Mouse (Mus musculus) ES-CJ7 (cell line): ENCODE data around the gene Fam172a.

Experiments used
- DNase-seq: peaks from one replicate; pipeline ENCODE4 v3.0.0; 2011; ENCODE audit warnings: low read depth, low spot score

The Fam172a gene

GRCm38 (mm10) chr13:78198391-78198870, 496.6 kb downstream of the Fam172a start:
- DNase-seq, result peak; percentile 36

GRCm38 (mm10) chr13:78198871-78199641, 497.2 kb downstream of the Fam172a start:
- peak; percentile 50 for DNase-seq

- DNase-seq, result no peak
Measured at GRCm38 (mm10) chr13:78199642-78200160, 497.9 kb downstream of the Fam172a start, which contains the start of gene Nr2f1. Nr2f1 (minus strand) TSS chr13:78199757.

GRCm38 (mm10) chr13:78200407-78200806, 498.6 kb downstream of the Fam172a start:
- peak; percentile 67 for DNase-seq

GRCm38 (mm10) chr13:78200991-78201870, 499.4 kb downstream of the Fam172a start:
- DNase-seq, result peak; percentile 92

GRCm38 (mm10) chr13:78201871-78202565, 500.2 kb downstream of the Fam172a start:
- no peak for DNase-seq

GRCm38 (mm10) chr13:78202574-78203347, 500.9 kb downstream of the Fam172a start:
- peak; percentile 28 for DNase-seq

GRCm38 (mm10) chr13:78203348-78204061, 501.7 kb downstream of the Fam172a start:
- peak; percentile 88 for DNase-seq

- DNase-seq, result no peak
Measured at GRCm38 (mm10) chr13:78205426-78205825, 503.6 kb downstream of the Fam172a start.

GRCm38 (mm10) chr13:78206891-78207430, 505.1 kb downstream of the Fam172a start:
- DNase-seq, result no peak

- no peak for DNase-seq
Measured at GRCm38 (mm10) chr13:78207796-78208645, 506.2 kb downstream of the Fam172a start.

- no peak for DNase-seq
Measured at GRCm38 (mm10) chr13:78208689-78209410, 507.0 kb downstream of the Fam172a start.

- peak; percentile 45 for DNase-seq
Measured at GRCm38 (mm10) chr13:78209611-78210028, 507.8 kb downstream of the Fam172a start.

GRCm38 (mm10) chr13:78210029-78210747, 508.4 kb downstream of the Fam172a start:
- peak; percentile 58 for DNase-seq

- peak; percentile 30 for DNase-seq
Measured at GRCm38 (mm10) chr13:78210748-78211089, 508.9 kb downstream of the Fam172a start.

GRCm38 (mm10) chr13:78211231-78212010, 509.6 kb downstream of the Fam172a start:
- no peak for DNase-seq

- DNase-seq, result no peak
Measured at GRCm38 (mm10) chr13:78212111-78212510, 510.3 kb downstream of the Fam172a start.
